Mouse (Mus musculus) neural tube, embryonic 10.5 days (tissue): ENCODE results near the gene Tle2.
A peak's percentile ranks its signal among the peaks of the same experiment; 100 is the strongest.

Experiments used
- DNase-seq: peaks from one replicate; pipeline ENCODE4 v3.0.0-alpha.2; 2017; ENCODE audit warnings: low spot score; ENCODE audit errors: extremely low spot score

Tle2 gene

DNA sequence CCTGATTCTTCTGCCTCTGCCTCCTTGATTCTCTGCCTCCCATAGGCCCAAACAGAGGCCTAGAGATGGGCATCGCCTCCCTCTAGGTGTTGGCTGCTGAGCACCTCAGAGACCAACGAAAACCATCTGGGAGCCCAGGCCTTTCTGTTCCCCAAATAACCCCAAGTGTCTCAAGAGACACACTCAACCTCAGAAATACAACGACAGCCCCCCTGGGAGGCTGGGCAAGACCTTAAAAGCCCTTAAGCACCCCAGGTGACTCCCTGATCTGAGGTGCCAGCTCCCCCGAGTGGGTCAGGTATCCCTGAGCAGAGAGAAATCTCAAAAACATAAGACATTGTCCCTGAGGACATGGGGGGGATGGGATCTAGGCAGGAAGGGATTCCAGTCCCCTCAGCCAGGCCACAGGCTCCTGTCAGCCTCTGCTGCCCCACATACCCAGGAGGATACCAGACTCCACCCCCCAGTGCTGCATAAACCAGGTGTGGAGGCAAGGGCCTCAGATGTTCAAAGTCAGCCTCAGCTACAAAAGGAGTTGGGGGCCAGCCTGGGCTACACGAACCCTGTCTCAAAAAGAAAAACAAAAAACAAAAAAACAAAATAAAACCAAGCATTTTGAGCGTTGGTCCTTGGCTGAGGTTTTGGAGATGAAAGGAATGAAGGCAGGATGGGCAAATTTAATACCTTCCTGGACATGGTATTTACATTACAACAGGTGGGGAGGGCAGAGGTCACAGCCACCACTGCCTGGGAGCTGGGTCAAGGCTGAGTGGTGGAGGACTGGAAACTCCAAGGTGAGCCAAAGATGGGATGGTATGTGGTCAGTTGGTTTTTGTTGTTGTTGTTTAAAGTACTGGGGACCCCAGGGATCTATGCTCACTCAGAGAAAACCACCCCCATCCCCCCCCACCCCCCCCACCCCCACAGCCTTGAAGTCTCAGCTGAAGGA, 20.3 kb upstream of the Tle2 start:
- DNase-seq, result no peak

DNA sequence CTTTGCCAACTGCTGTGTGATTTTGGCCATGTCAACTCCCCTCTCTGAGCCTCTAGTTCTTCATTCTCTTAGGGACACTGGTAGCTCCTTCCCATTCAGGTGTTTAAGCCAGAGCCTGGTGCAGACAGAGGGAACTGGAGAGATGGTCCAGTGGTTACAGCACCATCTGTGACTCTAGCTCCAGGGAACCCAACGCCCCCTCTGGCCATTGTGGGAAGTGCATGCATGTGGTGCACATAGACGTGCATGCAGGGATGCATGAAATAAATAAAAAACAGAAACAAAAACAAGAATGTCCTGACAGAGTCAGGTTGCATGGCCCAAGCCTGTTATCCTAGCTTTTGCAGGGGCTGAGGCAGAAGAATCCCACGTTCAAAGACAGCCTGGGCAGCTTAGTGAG, 18.1 kb upstream of the Tle2 start:
- no peak for DNase-seq

DNA sequence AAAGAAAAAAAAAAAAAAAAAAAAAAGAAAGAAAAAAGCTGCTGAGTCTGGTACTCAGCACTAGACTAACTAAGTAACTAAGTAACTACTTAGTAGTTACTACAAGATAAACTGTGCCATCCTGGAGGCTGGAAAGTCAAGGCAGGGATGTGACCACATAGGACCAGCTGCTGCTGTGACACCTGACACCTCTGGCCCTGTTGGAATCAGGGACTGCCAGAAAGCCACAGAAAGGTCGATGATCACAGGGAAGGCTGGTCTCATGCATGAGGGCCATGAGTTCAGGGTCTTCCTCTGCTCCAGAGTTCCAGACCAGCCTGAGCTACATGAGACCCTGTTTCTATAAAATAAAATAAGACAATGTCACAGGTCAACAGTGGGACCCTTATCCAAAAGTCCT, 16.9 kb upstream of the Tle2 start:
- no peak for DNase-seq

DNA sequence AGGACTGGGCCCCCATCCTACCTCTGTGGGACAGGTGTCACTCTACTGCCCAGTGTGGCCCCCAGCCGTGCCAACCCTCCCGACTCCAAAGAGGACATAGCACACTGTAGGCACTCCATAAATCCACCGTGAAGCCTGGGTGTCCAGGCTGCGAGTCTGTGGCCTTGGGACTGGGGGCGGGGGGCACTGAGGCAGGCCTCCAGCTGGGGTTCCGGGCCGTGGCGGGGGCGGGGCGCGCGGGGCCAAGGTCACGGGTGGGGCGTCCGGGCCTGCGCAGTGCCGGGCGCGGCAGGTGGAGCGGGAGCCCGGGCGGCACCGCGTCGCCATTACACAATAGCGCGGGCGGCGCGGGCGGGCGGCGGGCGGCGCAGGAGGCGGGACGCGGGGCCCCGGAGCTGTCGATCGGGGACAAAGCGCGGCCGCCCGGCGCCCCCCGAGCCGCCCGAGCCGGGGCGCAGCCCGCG, 15.2 kb upstream of the Tle2 start, which contains the start of gene Aes:
Gene Aes (plus strand): TSS at position 326 of the 464 bp plus-strand sequence.
- peak; percentile 59 for DNase-seq

DNA sequence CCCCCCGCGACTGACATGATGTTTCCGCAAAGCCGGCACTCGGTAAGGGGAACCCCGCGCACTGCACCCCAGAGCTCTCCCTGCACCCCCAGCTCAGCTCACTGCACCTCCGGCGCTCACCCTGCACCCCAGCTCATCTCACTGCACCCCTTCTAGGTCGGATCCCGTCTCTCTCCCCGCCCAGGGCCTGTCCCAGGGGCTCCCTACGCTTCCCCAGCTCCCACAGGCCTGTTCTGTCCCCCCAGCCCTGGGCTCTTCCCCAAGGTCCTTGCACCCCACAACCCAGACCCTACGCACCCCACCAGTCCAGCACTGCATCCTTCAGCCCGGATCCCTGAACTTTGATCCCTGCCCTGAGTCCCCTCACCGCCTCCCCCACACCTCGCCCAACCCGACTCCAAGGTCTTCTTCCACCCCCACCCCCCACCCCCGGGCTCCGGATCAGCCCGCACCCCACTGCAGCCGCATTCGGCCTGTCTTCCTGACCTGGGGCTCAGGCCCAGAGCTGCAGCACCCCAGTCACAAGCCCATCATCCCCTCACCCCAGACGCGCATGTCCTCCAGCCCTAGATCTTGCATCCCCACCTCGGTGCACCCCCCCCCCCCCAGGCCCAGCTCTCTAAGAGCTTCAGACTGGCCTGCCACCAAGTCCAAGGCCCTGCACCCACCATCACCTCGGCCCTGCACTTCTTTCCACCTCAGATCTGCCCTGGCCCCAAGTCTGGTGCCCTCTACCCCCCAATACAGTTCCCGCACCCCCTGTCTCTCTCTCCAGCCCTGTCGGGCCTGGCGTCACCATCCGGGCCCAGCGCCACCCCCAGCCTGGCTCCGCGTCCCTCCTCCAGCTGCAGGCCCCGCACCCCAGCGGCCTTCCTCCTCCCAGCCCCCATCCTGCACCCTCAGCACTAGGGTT, 14.5 kb upstream of the Tle2 start:
- peak; percentile 45 for DNase-seq

DNA sequence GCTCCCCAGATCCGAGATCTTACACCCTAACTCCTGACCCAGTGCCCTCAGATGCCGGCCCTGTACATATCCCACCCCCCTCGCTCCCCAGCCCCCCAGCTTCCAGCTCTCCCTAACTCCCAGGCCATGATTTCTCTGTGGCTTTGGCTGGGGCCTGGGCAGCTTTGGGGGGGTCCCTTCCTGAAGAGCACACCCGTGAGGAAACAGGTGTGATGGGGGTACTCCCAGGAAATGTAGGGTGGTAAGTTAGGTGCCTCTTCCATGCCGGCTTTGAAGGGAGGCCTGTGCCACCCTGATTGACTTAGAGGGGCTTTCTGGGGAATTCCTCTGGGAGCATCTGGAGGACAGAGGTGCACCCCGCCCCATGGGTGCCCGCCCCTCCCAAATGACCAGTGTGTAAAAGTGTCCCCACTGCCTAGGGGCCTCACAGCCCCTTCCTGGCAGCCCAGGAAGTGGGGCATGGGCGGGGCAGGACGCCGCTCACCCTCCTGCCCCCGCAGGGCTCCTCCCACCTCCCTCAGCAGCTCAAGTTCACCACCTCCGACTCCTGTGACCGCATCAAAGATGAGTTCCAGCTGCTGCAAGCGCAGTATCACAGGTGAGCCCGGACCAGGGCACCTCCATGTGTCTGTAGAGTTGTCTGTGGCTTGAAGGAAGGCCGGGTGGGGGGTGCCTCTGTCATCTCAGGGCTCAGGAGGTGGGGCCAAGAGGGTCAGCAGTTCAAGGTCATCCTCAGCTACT, 13.5 kb upstream of the Tle2 start:
- DNase-seq, result peak; percentile 47

DNA sequence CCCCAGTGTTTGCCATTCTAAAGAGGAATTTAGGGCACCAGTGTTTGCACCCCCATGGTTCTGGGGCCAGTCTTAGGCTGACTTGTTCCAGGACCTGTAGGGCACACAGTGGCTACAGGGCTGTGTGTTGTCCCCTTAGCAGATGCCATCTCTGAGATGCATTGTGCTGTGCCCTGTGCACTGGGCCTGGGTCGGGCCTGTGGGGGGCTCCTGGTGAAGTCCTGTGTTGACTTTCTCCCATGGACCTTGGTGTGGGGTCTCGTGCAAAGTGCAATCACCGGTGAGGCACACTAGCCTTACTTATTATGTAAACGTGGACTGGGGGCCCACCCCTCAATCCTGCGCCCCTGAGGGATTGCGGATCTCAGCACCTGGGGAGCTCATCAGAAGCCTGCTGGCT, 11.9 kb upstream of the Tle2 start:
- no peak for DNase-seq

DNA sequence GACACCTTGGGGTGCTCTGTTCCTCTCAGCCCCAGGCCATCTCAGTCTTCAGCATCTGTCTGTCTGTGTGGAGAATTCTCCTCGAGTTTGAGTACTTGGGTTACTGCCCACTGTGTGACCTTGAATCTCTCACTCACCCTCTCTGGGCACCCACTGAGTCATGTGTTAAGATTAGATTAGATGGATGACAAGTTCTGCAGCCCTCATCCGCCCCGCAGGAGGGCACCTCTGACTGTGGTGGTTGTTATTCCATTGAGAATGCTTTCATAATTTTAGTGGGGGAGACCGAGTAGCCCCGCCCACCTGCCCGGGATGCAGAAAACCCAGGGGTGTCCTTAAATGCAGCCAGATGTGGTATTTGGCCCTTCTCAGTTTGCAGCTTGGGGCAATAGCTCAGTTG, 10.9 kb upstream of the Tle2 start:
- DNase-seq, result no peak

DNA sequence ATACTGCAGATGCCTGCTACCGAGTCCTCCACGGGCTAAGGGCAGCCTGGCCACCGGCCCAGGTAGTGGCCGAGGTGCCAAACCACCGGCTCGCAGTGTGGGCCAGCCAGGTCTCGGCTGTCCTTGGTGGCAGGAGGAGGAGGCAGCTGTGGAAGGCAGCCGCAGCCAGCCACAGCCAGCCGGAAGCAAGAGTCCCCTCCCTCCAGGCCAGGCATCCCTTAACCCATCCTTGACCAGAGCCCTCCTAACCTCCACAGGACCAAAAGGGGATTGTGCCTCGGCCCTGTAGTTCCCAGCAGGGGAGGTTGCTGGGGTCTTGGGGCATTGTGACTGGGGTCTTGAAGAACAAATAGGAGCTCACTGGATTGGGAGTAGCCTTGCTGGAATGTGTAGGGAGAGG, 10.1 kb upstream of the Tle2 start:
- DNase-seq, result peak; percentile 54

DNA sequence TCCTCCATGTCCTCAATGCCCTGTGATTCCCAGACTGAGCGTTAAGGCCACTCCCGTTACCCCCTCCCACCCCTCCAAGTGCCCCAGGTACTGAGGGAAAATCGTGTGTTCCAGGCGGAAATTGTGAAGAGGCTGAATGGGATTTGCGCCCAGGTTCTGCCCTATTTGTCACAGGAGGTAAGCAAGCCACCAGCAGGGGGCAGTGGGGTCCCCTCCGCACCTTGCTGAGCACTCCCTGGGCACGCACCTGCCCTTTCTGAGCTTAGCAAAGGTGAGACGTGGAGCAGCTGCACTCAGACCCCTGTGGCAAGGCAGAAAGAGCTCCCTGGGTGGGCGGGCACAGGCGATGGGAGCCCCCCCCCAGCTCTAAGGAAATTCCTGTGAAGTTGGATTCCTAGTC, 9.6 kb upstream of the Tle2 start:
- DNase-seq, result peak; percentile 61

DNA sequence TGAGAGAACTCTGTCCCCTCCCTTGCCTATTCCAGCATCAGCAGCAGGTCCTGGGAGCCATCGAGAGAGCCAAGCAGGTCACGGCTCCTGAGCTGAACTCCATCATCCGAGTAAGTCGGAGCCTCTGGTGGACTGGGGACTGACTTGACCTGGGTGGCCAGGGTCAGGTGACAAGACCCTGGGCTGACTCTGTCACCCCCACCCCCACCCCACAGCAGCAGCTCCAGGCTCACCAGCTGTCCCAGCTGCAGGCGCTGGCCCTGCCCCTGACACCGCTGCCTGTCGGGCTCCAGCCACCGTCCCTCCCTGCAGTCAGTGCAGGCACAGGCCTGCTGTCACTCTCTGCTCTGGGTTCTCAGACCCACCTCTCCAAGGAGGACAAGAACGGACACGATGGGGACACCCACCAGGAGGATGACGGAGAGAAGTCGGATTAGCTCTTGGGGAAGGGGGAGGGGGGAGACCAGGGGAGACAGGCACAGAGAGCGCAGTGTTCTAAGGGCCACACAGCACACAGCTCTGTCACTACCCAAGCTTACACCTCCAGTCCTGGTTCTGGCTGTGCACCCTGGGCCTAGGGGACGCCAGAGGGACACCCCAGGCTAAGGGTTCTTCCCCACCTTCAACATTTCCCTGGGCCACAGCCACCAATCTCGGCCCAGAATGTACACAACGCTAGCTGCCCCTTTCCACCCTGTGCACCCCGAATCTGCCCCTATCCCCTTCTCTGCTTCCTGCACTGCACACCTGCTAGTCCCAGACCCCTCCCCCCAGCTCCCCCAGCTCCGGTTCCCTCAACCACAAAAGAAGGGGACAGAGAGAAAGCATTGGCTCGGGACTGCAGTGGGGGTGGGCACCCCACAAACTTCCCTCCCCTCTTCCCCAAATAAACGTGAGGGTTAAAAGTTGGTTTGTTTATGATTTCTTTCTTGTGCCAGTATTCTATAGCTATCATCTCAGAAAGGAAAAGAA, 8.8 kb upstream of the Tle2 start:
- no peak for DNase-seq

DNA sequence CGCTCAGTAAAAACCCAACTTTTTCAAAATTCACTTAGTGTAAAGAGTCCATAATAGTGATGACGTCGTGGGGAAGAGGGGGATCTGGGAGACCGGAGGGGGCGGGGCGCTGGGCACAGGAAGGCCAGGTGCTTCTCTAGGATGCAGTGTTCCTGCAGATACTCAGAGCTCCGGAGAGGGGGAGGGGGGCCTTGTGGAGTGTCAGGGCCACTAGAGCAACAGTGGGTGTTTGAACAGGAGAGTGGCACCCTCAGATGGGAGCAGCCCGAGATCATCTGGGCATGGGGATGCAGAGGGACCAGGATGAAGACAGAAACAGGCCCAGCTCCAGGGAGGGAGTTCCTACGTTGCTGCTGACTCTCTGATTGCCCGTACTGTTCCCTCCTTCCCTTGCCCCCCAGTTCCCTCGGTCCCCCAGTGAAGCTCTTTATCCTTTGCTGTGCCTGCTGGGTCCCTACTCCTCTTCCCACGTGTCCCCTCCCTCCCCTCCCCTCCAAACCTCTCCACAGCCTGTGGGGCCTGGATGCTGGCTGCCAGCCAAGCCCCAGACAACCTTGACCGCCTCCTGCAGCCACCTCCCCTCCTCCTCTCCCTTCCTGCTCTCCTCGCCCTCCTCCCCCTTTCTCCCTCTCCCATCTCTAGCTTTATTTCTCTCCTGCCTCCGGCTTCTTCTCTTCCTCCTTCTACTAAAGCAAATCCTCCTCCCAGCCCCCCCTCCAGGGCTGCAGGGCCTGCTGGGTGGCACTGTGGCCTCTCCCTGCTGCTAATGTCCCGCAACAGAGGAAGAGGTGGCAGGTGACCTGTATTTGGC, 5.8 kb upstream of the Tle2 start:
- DNase-seq, result peak; percentile 47

DNA sequence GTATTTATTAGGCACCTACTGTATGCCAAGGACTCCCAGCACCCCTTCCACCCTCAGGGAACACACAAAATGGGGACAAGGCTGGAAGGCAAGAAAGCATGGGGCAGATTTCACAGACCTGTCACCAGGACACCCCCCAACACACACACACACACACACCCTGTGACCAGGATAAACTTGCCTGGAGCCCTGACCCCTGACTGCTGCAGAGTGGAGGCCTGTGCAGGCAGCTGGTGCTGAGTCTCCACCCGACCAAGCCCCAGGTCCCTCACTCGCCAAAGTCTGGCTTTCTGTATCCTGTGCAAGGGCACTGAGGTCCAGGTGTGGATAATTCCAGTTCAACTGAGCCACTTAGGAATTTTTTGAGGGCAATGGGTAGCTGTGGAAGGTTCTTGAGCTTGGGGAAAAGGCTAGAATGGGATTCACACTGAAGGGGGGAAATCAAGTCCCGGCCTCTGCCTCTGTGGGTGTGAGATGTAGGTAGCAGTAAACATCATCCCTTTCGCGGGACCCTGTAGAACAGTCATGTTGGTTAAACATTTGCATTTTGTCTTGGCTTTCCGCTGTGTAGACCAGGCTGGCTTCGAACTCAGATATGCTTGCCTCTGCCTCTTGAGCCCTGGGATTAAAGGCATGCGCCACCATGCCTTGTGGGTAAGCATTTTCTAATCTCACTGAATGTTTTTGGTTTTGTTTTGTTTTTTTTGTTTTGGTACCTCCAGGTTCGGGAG, 4.7 kb upstream of the Tle2 start:
- DNase-seq, result no peak

DNA sequence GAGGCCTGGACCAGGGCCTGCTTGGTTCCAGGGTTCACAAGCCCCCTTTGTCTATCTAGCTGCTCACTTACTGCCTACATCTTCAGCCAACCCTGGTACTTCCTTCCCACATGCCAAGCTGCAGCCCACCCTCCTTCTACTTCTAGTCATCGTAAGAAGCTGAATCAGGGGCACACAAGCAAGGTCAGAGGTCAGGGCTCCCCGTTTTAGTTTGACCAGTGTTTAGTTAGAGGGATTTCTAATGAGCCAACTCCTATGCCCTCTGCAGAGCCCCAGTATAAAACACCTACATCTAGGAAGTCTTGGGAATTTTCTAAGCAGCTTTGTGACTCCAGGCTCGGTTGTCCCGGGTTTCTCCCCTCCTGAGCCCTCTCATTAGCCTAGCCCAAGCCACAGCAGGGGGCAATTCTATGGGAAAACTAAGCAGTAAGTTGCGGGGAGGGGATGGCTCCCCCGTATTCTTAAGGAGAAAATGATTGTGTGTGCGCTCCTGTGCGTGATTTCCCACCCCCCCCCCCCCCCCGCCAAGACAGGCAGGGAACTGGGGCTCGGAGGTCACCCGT, 4.0 kb upstream of the Tle2 start:
- DNase-seq, result no peak

DNA sequence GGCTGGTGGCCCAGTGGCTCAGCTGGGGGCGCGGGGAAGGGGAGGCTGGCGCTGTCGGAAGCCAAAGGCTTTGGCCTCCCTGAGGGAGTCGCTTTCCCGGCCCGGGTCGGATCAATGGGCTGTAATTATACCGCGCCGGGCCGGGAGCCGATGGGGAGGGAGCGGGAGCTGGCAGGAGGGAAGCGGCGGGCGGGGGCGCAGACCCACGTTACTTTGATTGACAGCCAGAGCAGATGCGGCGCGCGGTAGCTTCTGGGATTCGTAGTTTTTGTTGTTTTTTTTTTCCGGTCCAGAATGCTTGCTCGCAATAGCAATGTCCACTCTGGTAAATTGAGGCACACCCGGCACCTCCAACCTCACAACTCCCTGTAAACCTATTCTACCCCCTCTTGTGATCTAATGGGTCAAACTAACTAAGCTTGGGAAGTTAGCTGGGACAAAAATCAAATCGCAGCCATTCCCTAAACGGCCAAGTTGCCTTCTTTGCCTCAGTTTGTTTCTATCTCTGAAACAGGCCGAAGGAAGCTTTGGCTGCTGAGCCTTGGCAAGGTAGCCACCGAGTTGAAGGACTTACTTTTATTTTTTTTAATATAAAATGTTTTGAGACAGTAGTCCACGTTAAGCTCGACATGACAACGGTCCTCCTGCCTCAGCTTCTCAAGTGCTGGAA, 3.4 kb upstream of the Tle2 start:
- DNase-seq, result peak; percentile 94

DNA sequence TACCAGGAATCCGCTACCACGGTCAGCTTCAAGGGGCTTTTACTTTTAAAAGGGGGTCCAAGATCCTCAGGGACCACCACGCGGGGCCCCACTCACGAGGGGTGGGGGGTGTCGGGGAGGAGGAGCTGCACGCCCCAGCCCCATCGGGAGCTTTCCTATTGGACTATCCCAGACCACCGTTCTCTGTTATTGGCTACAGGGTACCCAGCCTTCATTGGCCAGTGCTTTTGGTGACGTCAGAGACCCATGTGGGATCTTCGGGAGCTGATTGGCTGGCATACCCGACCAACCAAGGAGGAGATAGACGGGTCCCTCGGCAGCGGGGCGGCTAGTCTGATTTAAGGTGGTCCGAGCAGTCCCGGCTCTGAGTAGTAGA, 2.9 kb upstream of the Tle2 start:
- peak; percentile 92 for DNase-seq

DNA sequence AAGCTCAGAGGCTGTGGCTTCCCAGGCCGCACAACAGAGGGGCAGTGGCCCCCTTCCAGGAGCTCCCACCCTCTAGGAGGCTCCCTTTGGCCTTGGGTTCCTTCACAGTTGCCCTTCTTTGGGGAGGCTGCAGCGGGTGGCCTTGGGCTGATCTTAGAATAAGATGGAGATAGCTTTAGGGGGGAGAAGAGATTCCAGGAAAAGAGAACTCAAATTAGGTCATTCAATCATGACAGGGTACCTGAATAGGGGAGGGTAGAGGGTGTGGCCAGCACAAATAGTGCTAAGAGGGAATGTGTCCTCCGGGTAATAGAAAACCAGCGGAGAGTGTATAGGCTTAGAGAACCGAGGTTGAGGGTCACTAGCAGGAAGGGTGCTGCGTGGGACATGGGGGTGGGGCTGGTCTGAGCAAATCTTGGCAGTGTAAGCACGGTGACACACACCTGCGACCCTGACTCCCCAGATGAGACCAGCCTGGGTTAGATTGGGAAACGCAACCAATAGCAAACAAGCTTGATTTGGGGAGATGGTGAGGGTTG, 2.2 kb upstream of the Tle2 start:
- no peak for DNase-seq

DNA sequence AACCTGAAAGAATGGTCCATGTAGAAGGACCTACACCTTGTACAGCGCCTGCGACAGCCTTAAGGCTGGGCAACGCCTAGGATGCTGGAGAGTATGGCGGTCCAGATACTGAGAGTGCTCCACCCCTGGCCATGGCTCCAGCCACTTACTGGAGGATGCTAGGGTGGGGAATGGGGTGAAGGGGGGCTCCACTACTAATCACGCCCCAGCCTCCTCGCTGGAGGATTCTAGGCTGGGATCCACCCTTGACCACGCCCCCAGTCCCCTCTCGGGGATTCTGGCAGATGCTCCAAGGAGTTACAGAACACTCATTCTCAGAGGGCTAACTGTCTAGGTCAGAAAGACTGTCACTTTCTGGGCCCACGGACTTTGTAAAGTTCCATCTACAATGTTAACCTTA, 1.4 kb upstream of the Tle2 start:
- no peak for DNase-seq
